Mouse (Mus musculus) heart, embryonic 14.5 days (tissue): ENCODE results near the gene Prickle2. TPM values are rescaled to one million over a fixed set of nuclear protein-coding genes. Genes with fewer than 3 reads are reported as not detected.

ENCODE experiments used
- ATAC-seq: fragments of 200-750 bp; cut with Nextera tagmentation; 2 replicates; pipeline ENCODE4 v1.8.0; 2017; ENCODE audit warnings: low read depth, moderate TSS enrichment; ENCODE audit not compliant: insufficient number of reproducible peaks, insufficient read depth, low FRiP score
- H3K27ac ChIP-seq, 2 experiments: fragments of 200-500 bp in 1 of 2; fragments of 300-500 bp in 1 of 2; sonication (generic) in 1 of 2; replicated peaks in 1 of 2; 2 replicates each; pipeline ENCODE4 v1.5.1; 2012 to 2014; ENCODE audit warnings: low read depth in 2 of 2, low read length in 2 of 2, control low read depth in 1 of 2, mild to moderate bottlenecking in 1 of 2, mixed read lengths in 1 of 2; ENCODE audit not compliant: control insufficient read depth in 1 of 2, insufficient read depth in 1 of 2
- H3K27me3 ChIP-seq: fragments of 300-500 bp; sonication (generic); 2 replicates; pipeline ENCODE4 v1.6.1; 2014; ENCODE audit warnings: mild to moderate bottlenecking, low read length, control low read depth; ENCODE audit not compliant: control insufficient read depth, insufficient read depth
- H3K36me3 ChIP-seq: fragments of 300-500 bp; sonication (generic); 2 replicates; pipeline ENCODE4 v1.6.1; 2014; ENCODE audit warnings: mild to moderate bottlenecking, control low read depth, low read length, mixed read lengths; ENCODE audit not compliant: control insufficient read depth, insufficient read depth
- H3K4me1 ChIP-seq, 2 experiments: fragments of 200-500 bp in 1 of 2; fragments of 300-500 bp in 1 of 2; sonication (generic) in 1 of 2; 2 replicates each; pipeline ENCODE4 v1.6.1; 2012 to 2014; ENCODE audit warnings: low read length in 2 of 2, control low read depth in 1 of 2, mixed read lengths in 1 of 2; ENCODE audit not compliant: control insufficient read depth in 2 of 2, insufficient read depth in 2 of 2
- H3K4me2 ChIP-seq: fragments of 300-500 bp; sonication (generic); 2 replicates; pipeline ENCODE4 v1.6.1; 2014; ENCODE audit warnings: mild to moderate bottlenecking, low read length
- H3K4me3 ChIP-seq, 2 experiments: fragments of 200-500 bp in 1 of 2; fragments of 300-500 bp in 1 of 2; sonication (generic) in 1 of 2; 2 replicates each; pipeline ENCODE4 v1.5.1; 2012 to 2014; ENCODE audit warnings: low read length in 2 of 2, mild to moderate bottlenecking in 2 of 2, control low read depth in 1 of 2, low read depth in 1 of 2, moderate library complexity in 1 of 2; ENCODE audit not compliant: control insufficient read depth in 1 of 2, insufficient read depth in 1 of 2
- H3K9ac ChIP-seq: fragments of 300-500 bp; sonication (generic); 2 replicates; pipeline ENCODE4 v1.6.1; 2014; ENCODE audit warnings: mild to moderate bottlenecking, low read length
- H3K9me3 ChIP-seq: fragments of 300-500 bp; sonication (generic); 2 replicates; pipeline ENCODE4 v1.6.1; 2016; ENCODE audit warnings: low read length, control low read depth; ENCODE audit not compliant: control insufficient read depth
- WGBS: fragments of 180-500 bp; shearing (Covaris S2); extraction: QIAGEN DNeasy Blood & Tissue Kit; methylation state at CpG from one replicate; pipeline ENCODE4 v1.1.7; 2014; 5-methylcytosine and 5-hydroxymethylcytosine counted together
- polyA plus RNA-seq: library from polyadenylated mRNA; unstranded; fragments of >200 nt; fragmentation: Nextera tagmentation; extraction: Ambion mirVana; gene quantifications from 2 replicates; pipeline ENCODE4 v1.2.1, GENCODE M21; 2014

Gene Prickle2
- polyA plus RNA-seq, result 5.8 and 6.7 TPM in 2 replicates

- 0% methylated on average over 22 of the region's 24 CpGs for WGBS
- Histone ChIP-seq H3K9me3 (no peaks in the 10 kb centered on the region), H3K27me3 (peaks cover 9% of the 10 kb centered on the region; the same call in 1 of the 2 replicates), H3K4me3 (peak within 1 kb of the TSS; percentile 72 to 80), H3K9ac (peak within 1 kb of the TSS; percentile 73), H3K36me3 (no peaks in the 10 kb centered on the region), H3K4me1 (peaks cover 5 to 6% of the 10 kb centered on the region in 2 experiments; a peak in 3 of 4 replicates), H3K4me2 (peak within 1 kb of the TSS; percentile 98), H3K27ac (0 out of 4 replicates have a peak within 1 kb of the TSS, but pooled peaks of 1 of the 2 experiments have one; percentile 11)
- ATAC-seq, result peak; percentile 87
Measured at GRCm38 (mm10) chr6:92706145-92706466, at the start of gene Prickle2. TSS of gene Prickle2 (minus strand) at chr6:92706155.

GRCm38 (mm10) chr6:92752737-92753136 is 46.8 kb upstream of the Prickle2 start:
- 87% methylated on average over 2 of the region's 2 CpGs for WGBS
- no peak for ATAC-seq

GRCm38 (mm10) chr6:92749420-92749819 is 43.5 kb upstream of the Prickle2 start:
- no peak overlapping the region for H3K4me2 ChIP-seq

More at GRCm38 (mm10) chr6:92752737-92753136, 46.8 kb upstream of the Prickle2 start:
- H3K27ac ChIP-seq, result no peak overlapping the region
- no peak overlapping the region for H3K9ac ChIP-seq
- H3K27me3 ChIP-seq, result no peaks in the 10 kb centered on the region
- H3K9me3 ChIP-seq, result no peaks in the 10 kb centered on the region
- no peak overlapping the region for H3K4me3 ChIP-seq
- H3K4me1 ChIP-seq, result peaks cover 2 to 4% of the 10 kb centered on the region in 2 experiments; a peak in 1 of 4 replicates
- H3K4me2 ChIP-seq, result no peak overlapping the region
- no peaks in the 10 kb centered on the region for H3K36me3 ChIP-seq

GRCm38 (mm10) chr6:92743605-92744004 is 37.6 kb upstream of the Prickle2 start:
- 0 out of 4 replicates have a peak overlapping the region, but pooled peaks of 1 of the 2 experiments have one; percentile 9 for H3K4me3 ChIP-seq
- no peak overlapping the region for H3K9ac ChIP-seq
- ATAC-seq, result no peak
- no peak overlapping the region for H3K27ac ChIP-seq
- H3K4me1 ChIP-seq, result 0 out of 4 replicates have a peak, but pooled peaks cover 0 to 4% of the 10 kb centered on the region in 2 experiments
- no peaks in the 10 kb centered on the region for H3K36me3 ChIP-seq
- H3K27me3 ChIP-seq, result no peaks in the 10 kb centered on the region
- 10% methylated on average over 11 of the region's 11 CpGs for WGBS
- H3K9me3 ChIP-seq, result no peaks in the 10 kb centered on the region
- H3K4me2 ChIP-seq, result peak overlapping the region; percentile 52

More at GRCm38 (mm10) chr6:92749420-92749819, 43.5 kb upstream of the Prickle2 start:
- Histone ChIP-seq H3K4me1 (peaks cover 2 to 4% of the 10 kb centered on the region in 2 experiments; a peak in 1 of 4 replicates), H3K27me3 (no peaks in the 10 kb centered on the region), H3K4me3 (no peak overlapping the region), H3K9ac (no peak overlapping the region), H3K9me3 (no peaks in the 10 kb centered on the region), H3K36me3 (no peaks in the 10 kb centered on the region), H3K27ac (no peak overlapping the region)
- WGBS, result 27% methylated on average over 4 of the region's 4 CpGs
- no peak for ATAC-seq

- no peaks in the 10 kb centered on the region for H3K4me1 ChIP-seq
- ATAC-seq, result no peak
- no peak overlapping the region for H3K9ac ChIP-seq
- H3K4me3 ChIP-seq, result no peak overlapping the region
- H3K36me3 ChIP-seq, result no peaks in the 10 kb centered on the region
- no peaks in the 10 kb centered on the region for H3K27me3 ChIP-seq
- H3K27ac ChIP-seq, result no peak overlapping the region
- H3K9me3 ChIP-seq, result peaks cover 3% of the 10 kb centered on the region; the same call in 1 of the 2 replicates
- WGBS, result 81% methylated on average over 1 of the region's 1 CpGs
- H3K4me2 ChIP-seq, result no peak overlapping the region
Measured at GRCm38 (mm10) chr6:92737116-92737515, 31.2 kb upstream of the Prickle2 start.

- no peaks in the 10 kb centered on the region for H3K4me1 ChIP-seq
- no peak overlapping the region for H3K4me2 ChIP-seq
- H3K36me3 ChIP-seq, result no peaks in the 10 kb centered on the region
- H3K9ac ChIP-seq, result no peak overlapping the region
- H3K9me3 ChIP-seq, result peaks cover 3% of the 10 kb centered on the region; the same call in 1 of the 2 replicates
- H3K27ac ChIP-seq, result no peak overlapping the region
- no peak overlapping the region for H3K4me3 ChIP-seq
- H3K27me3 ChIP-seq, result no peaks in the 10 kb centered on the region
- ATAC-seq, result no peak
Measured at GRCm38 (mm10) chr6:92733651-92734050, 27.7 kb upstream of the Prickle2 start.

- ATAC-seq, result no peak
- WGBS, result 37% methylated on average over 7 of the region's 7 CpGs
- peaks cover 3 to 4% of the 10 kb centered on the region in 2 experiments; a peak in 1 of 4 replicates for H3K4me1 ChIP-seq
- no peaks in the 10 kb centered on the region for H3K9me3 ChIP-seq
- no peaks in the 10 kb centered on the region for H3K27me3 ChIP-seq
- H3K4me2 ChIP-seq, result peak overlapping the region; percentile 26; the same call in 1 of the 2 replicates
- no peaks in the 10 kb centered on the region for H3K36me3 ChIP-seq
- H3K27ac ChIP-seq, result no peak overlapping the region
- no peak overlapping the region for H3K9ac ChIP-seq
- H3K4me3 ChIP-seq, result no peak overlapping the region
Measured at GRCm38 (mm10) chr6:92728514-92728913, 22.6 kb upstream of the Prickle2 start.

GRCm38 (mm10) chr6:92728084-92728483 is 22.1 kb upstream of the Prickle2 start:
- ATAC-seq, result no peak
- H3K9me3 ChIP-seq, result no peaks in the 10 kb centered on the region
- H3K9ac ChIP-seq, result no peak overlapping the region
- peak overlapping the region; percentile 26; the same call in 1 of the 2 replicates for H3K4me2 ChIP-seq
- no peak overlapping the region for H3K4me3 ChIP-seq
- H3K4me1 ChIP-seq, result peaks cover 3 to 4% of the 10 kb centered on the region in 2 experiments; a peak in 1 of 4 replicates
- no peak overlapping the region for H3K27ac ChIP-seq
- WGBS, result 4% methylated on average over 10 of the region's 10 CpGs
- no peaks in the 10 kb centered on the region for H3K27me3 ChIP-seq
- no peaks in the 10 kb centered on the region for H3K36me3 ChIP-seq
